16 mouse cellular contexts compared by ENCODE assay signal in the genomic region with DNA sequence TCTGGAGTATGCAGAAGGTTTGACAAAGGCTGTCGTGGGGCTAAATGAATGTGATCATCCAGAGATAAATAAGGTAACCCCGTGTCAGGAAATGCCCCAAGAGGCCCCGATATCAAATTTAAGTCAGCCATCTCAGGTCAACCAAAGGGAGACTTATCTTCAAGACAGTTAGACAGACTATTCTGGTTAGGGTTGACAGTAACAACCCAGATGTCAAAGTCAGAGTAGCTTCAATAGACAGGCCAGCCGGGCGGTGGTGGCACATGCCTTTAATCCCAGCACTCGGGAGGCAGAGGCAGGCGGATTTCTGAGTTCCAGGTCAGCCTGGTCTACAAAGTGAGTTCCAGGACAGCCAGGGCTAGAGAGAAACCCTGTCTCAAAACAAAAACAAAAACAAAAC. TPM values are rescaled to one million over a fixed set of nuclear protein-coding genes. Genes with fewer than 3 reads are reported as not detected.
"Had no signal": no experiment of that assay in that cellular context is flagged by ENCODE, and none has a peak within 500 bp of the region (broad histone marks: within the 10 kb centered on the region; RNA-seq: fewer than 3 reads in every experiment).

No protein-coding gene starts in this region.

RNA-seq across cellular contexts. Expression of gene Ctf2, which starts 38.2 kb away (rescaled TPM):
- total RNA-seq: common myeloid progenitor, adult 5-6 weeks; forebrain, postnatal 0 days; gastrocnemius, adult 18-20 months; gastrocnemius, adult 2 months; gastrocnemius, adult 8-10 months; gastrocnemius, postnatal 10 days; gastrocnemius, postnatal 14 days; gastrocnemius, postnatal 25 days; gastrocnemius, postnatal 36 days; gastrocnemius, postnatal 4 days; heart, adult 18-20 months; heart, adult 2 months; heart, adult 8-10 months had no signal
- polyA plus RNA-seq: cortical plate, adult 2 months; forebrain, postnatal 0 days; frontal cortex, adult 2 months; gonadal fat pad, adult 2 months; heart, adult 2 months had no signal
